Mouse (Mus musculus) left cerebral cortex, postnatal 14 days (tissue): ENCODE data around the gene Tnip1. TPM values are rescaled to one million over a fixed set of nuclear protein-coding genes. Genes with fewer than 3 reads are reported as not detected.

Experiments
- DNase-seq, 2 experiments: peaks; one replicate each; pipeline ENCODE4 v3.0.0; 2021 to 2022; ENCODE audit warnings: low spot score in 2 of 2, mixed read lengths in 1 of 2
- intact Hi-C: fragments of 180-260 bp; cut with DNase I; formaldehyde crosslinking; loops from one replicate; pipeline ENCODE4 v1.15.1; 2025
- total RNA-seq, 2 experiments: library from RNA; stranded (reverse); gene quantifications; 2 replicates each; pipeline ENCODE4 v1.2.3; 2021

Tnip1 gene
- total RNA-seq, 2 experiments from 2014 or later: 32.4 to 35.0 TPM

- intact Hi-C loops: no loop called here
- DNase-seq: no peak
Observed at GRCm38 (mm10) chr11:54944702-54945101, 18.0 kb downstream of the Tnip1 start.

GRCm38 (mm10) chr11:54940056-54940455, 22.7 kb downstream of the Tnip1 start:
- no peak for DNase-seq
- intact Hi-C loops: no loop called here

DNA sequence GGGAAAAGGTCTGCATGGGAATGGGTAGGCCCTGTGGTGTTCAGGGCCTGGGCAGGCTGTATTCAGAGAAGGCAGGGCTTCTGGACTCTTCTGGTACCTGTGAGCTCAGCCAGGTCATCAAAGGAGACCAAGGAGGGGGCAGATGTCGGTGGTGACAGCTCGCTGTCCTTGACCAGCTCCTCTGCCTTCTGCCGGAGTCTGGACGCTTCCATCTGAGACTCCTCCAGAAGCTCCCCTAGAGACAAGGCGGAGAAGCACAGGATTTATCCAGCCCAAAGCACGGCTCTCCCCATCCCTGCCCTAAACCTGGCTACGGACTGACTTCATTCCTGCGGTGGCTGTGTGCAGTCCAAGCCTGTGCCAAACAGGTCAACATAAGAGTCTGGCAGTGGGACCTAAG, 23.2 kb downstream of the Tnip1 start:
- intact Hi-C loops: no loop called here

GRCm38 (mm10) chr11:54936771-54937140, 26.0 kb downstream of the Tnip1 start:
- intact Hi-C loops: no loop called here
- DNase-seq: no peak

More for the DNA sequence above, 23.2 kb downstream of the Tnip1 start:
- no peak for DNase-seq

DNA sequence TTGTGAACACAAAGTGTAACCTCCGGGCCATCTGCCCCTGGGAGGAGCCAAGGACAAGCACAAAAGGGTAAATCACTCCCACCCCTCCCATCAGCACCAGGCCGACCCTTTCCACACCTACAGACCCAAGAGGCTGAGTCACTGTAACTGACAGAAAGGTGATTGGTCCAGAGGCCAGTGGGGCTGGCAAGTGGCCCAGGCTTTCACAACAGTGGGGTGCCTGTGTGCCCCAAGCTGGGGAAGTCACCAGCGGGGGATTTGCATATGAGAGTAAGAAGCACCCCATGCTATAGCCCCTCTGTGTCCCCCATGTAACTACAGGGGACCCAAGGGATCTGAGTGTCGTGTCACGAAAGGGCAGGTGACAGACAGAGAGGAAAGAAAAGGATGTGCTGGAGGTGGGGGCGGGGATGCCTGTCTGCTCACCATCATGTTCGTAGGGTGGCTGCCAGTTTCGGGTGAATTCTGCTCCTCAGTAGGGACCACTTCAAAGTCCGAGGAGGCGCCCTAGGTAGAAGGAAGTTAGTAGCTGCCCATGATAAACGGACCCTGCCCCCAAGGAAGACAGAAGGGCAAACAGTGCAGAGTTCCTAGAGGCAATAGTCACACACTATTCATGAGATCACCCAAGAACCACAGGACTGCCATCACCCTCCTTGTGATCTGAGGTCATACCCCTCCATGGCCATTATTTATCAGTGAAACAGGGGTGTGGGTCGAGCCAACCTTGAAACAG, 26.5 kb downstream of the Tnip1 start:
- no peak for DNase-seq
- intact Hi-C loops: no loop called here

DNA sequence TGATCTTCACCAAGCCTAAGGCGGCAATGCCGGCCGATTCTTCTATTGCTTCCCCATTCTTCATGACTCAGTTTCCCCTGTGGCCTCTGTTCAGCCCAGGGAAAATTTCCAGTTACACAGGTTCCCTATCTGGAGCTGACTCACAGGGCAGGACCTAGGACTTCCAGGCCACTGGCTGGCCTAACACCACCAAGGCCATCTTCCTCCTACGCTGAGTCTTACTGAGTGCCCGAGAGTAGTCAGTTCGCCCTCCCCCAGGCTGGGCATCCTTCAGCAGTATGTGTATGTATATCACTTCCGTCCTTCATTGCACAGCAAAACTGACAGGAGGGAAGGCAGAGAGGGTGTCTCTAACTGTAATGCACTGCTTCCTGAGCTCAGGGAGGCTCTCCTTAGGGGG, 28.5 kb downstream of the Tnip1 start:
- DNase-seq: no peak
- intact Hi-C loops: no loop called here

GRCm38 (mm10) chr11:54932540-54932939, 30.2 kb downstream of the Tnip1 start:
- DNase-seq: no peak

DNA sequence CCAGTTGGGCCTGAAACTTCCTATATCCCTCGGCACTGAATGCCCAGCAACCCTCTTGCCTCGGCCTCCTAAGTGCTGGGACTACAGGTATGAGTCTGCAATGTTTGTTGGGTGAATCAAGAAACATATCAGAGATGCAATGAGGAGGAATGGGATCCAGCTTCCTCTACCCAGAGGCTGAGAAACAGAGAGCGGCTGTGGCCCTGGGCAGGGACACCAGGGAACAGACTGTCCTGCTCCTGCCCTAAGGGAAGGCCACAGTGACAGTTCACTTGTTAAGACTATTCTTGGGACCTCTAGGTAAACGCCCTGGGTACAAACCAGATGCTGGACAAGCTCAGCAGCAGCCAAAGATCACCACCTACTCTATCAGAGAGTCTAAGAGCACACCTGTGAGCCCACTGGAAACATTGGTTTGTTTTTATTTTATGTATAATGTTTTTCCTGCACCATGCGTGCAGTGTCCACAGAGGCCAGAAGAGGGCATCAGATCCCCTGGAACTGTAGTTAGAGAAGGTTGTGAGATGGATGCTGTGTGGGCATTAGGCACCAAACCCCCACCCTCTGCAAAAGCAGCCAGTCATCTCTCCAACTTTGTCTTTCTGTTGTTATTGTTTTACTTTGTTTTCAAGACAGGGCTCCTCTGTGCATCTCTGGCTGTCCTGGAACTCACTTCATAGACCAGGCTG, 31.2 kb downstream of the Tnip1 start:
- intact Hi-C loops: loop anchor here (2.0 kb wide), 1 partner anchor 53 kb away; no protein-coding TSS in a partner anchor
- peak; percentile 52 to 65 for DNase-seq

More at GRCm38 (mm10) chr11:54932540-54932939, 30.2 kb downstream of the Tnip1 start:
- intact Hi-C loops: no loop called here

DNA sequence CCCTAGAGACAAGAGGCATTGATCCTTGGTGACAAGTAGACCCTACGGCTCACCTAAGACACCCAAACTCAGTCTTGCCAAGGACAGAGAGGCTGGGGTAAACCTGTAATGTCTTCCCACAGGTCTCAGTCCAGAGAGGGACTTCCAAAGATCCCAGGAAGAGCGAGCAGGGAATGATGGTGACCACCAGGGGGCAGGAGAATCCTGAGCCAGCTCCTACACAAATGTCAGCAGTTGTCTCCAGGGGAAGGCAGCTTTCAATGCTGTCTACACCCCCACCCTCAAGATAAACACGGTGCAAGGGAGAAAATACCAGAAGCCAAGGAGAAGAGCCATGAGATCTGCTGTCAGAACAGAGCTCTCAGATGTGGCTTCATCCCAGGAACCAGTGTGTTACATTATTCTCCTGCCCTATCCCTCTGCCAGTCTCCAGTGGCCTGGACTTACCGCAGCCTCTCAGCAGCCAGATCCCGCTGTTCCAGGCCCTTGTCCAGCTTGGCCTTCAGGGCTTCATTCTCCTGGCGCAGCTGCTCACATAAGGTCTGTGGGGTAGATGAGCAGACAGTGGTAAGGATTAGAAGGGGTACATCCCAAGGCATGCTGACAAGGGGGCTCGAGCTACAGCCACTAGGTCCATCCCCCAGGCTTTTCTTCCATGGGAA, 32.3 kb downstream of the Tnip1 start:
- intact Hi-C loops: loop anchor here (2.0 kb wide), 1 partner anchor 54 kb away; no protein-coding TSS in a partner anchor

GRCm38 (mm10) chr11:54929744-54930143, 33.0 kb downstream of the Tnip1 start:
- DNase-seq: no peak
- intact Hi-C loops: loop anchor here (2.0 kb wide), 1 partner anchor 55 kb away; no protein-coding TSS in a partner anchor

More for the DNA sequence above, 32.3 kb downstream of the Tnip1 start:
- DNase-seq: peak; percentile 65 to 71

DNA sequence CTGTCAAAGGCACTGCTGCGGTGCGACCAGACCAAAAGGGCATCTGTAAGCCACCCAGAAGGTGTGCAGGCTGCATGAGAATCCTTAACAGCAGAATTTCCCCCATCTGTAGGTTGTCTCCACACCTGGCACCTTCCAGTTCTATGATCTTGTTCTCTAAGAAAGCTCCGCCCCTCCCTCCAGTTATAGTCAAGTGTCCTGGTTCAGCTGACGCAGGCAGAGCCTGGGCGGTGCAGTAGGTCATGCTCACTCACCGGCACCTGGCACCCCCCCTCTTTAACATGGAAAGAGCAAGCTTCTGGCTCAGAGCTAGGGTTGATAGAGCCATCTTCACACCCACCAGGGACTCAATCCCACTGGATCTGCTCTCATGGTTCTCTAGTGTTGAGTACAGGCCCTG, 33.4 kb downstream of the Tnip1 start:
- DNase-seq: no peak
- intact Hi-C loops: no loop called here

DNA sequence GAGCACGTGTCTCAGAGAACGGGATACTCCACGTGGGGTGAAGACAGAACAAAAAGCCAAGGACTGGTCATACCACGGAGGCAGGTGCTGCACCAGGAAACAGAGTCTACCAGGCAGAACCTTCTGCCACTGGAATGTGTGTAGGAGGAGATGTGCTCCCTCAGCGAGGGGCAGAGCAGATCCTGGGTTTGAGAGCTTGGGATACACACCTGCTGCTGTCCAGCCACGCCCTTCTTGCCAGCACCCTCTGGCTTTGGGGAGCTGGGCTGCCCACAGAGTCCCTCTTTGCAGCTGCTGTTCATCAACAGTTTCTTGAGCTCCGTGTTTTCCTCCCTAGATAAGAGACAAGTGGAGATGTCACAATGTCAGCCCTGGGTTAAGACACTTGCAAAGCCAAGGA, 33.8 kb downstream of the Tnip1 start:
- intact Hi-C loops: no loop called here
- DNase-seq: no peak

- no peak for DNase-seq
- intact Hi-C loops: no loop called here
Observed at GRCm38 (mm10) chr11:54928219-54928618, 34.5 kb downstream of the Tnip1 start.

DNA sequence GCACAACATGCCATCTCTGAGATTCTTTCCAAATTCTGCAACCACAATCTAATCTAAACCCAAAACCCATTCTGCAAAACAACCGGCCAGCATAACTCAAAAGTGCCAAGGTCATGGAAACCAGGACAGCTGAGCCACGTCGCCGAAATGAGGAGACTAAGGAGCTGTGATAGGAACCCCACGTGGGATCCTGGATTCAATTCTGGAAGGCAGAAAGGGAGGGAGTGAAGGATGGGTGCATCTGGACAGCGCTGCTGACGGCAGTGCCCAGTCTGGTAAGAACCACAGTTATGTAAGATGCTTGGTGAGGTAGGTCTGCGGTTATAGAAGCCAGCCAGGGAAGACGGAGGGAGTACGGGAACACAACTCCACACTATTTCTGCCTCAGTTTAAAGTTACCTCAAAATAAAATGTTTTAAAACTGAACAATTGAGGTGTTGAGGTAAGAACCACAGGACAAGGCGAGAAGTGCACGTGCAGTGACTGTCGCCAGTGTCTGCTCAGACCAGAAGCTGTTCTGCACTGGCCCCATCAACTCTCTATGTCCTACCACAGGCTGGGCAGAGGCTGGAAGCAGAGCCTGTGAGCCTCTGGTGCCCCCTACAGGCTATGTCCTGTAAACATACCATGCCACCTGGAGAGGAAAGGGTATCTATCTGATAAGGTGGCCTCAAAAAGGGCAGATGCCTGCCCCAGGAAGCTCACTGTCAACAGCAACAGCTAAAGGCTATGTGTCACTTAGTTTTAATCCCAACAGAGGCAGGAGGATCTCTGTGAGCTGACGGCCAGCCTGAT, 35.2 kb downstream of the Tnip1 start:
- peak; percentile 38 to 64 for DNase-seq
- intact Hi-C loops: loop anchor here (2.0 kb wide), 1 partner anchor 49 kb away; no protein-coding TSS in a partner anchor

DNA sequence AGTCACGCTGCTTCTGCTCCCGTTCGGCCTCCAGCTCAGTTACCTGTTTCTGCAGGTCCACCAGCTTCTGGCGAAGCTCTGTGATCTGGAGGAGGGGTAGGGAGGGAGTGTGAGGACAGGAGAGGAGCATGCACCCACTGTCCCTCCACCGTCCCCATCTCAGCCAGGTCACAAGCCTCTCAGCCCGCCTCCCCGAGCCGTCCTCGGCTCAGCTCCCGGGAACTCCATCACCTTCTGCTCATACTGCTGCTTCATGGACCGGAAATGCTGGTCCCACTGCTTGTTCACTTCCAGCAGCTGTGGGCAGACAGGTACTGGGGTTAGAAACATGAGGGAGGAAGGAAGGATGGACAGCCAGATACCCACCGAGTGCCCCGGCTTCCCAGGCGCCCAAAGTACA, 38.6 kb downstream of the Tnip1 start:
- intact Hi-C loops: no loop called here

DNA sequence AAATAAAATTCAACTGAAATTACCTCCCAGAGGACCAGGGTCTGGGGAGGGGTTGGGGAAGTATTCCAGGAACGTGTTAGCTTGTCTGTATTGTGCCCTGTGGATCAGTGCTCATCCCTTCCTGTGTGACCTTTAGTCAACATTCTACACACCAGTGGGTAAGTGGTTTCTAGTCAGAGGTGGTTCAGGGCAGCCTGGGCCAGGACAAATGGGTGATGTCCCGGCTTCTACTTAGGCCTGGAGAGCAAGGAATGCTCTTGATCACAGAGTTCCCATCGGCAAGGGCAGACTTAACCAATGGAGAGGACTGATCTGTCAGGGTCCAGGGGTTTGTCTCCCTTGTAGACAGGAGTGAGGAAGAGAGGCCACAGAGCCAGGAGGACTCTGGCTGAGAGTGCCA, 40.2 kb downstream of the Tnip1 start:
- intact Hi-C loops: no loop called here
- no peak for DNase-seq

More for the DNA sequence above, 38.6 kb downstream of the Tnip1 start:
- no peak for DNase-seq

- intact Hi-C loops: no loop called here
- DNase-seq: no peak
Observed at GRCm38 (mm10) chr11:54921798-54922197, 40.9 kb downstream of the Tnip1 start.

DNA sequence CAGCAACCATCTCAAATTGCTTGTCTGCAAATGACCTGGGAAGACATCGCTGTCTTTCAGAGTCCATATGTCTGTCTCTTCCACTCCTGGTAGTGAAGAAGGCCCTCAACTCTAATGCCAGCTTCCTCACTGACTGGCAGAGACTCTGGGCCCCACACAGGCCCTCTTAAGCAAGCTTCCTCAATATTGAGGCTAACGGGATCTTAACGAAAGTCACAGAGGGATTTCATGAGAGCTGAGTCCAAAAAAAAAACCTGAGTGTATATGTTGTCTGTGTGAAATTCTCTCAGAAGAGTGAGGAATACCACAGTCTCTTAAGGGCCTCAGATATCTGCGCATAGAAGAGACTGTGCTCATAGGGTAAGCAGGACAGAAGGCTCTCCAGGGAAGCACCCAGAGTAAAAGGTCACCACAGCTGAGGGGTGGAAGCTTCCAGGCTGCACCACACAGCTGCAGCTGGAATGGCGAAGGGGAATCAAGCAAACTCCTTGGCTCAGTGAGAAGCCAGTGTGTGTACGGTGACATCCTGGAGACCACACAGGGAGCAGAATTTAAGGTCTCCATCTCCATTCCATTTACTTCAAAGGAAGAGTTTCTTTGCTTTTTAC, 41.6 kb downstream of the Tnip1 start:
- intact Hi-C loops: no loop called here
- DNase-seq: no peak
